Mouse (Mus musculus) kidney, adult 2 months (tissue): ENCODE measurements around the gene Gm45716.

Experiments used
- CTCF ChIP-seq: fragments of 200-500 bp; conservative IDR thresholded peaks from 2 replicates; pipeline ENCODE4 v1.5.1; 2011; ENCODE audit warnings: low read depth, mild to moderate bottlenecking, control low read depth, low read length, moderate library complexity, mixed read lengths; ENCODE audit not compliant: insufficient read depth, insufficient read length
- POLR2A ChIP-seq: fragments of 200-500 bp; IDR thresholded peaks from one replicate; pipeline ENCODE4 v1.6.1; 2011; ENCODE audit warnings: low read depth, low read length, control low read depth

DNA sequence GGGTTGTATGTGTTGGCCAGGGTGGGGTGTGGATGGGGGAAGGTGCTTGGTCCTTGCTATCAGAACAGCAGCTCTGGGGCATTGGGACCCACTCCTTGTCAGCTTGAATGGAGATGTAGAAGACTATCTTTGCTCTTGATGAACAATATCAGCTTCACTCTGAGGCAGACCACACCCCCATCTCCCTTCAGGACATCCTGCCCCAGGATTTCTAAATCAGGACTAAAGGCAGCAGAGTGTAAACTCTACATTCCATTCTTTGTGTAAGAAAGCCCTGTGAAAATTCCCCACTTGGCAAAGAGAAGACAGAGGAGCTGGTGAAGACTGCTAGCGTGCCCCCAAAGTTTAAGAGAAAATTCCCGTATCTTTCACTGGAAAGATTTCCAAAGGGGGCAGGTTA lies 43.2 kb downstream of the Gm45716 start:
- TF ChIP-seq CTCF, result no peak
- TF ChIP-seq POLR2A, result no peak
